Mouse (Mus musculus) ES-E14 (cell line): ENCODE measurements around the gene Olfr221.

Experiments used
- CHD2 ChIP-seq: IDR thresholded peaks from 2 replicates; pipeline ENCODE4 v1.6.1; 2014; ENCODE audit warnings: mild to moderate bottlenecking, low read depth, low read length, inconsistent platforms
- HCFC1 ChIP-seq: IDR thresholded peaks from 2 replicates; pipeline ENCODE4 v1.6.1; 2012; ENCODE audit warnings: low read length, inconsistent platforms, borderline replicate concordance; ENCODE audit not compliant: insufficient read depth
- ZC3H11A ChIP-seq: IDR thresholded peaks from 2 replicates; pipeline ENCODE4 v1.6.1; 2012; ENCODE audit warnings: low read depth, mild to moderate bottlenecking, inconsistent platforms, low read length, borderline replicate concordance
- ZNF384 ChIP-seq: IDR thresholded peaks from 2 replicates; pipeline ENCODE4 v1.6.1; 2012; ENCODE audit warnings: low read depth, low read length, inconsistent platforms

- TF ChIP-seq ZC3H11A (no peak), CHD2 (no peak), ZNF384 (no peak), HCFC1 (no peak)
Measured at GRCm38 (mm10) chr14:52006241-52006640, 36.0 kb downstream of the Olfr221 start.
